Mouse (Mus musculus) retina, embryonic 14.5 days (tissue): ENCODE results near the gene Fam19a1.
A peak's percentile ranks its signal among the peaks of the same experiment; 100 is the strongest.
"Not testable (repeated sequence)": the region's sequence is repeated elsewhere in the genome, so short reads cannot be mapped to it uniquely, and the experiment has no call there.

Experiments
- DNase-seq: peaks from one replicate; pipeline ENCODE4 v3.0.0-alpha.2; 2015; ENCODE audit warnings: low spot score

Fam19a1 gene

DNA sequence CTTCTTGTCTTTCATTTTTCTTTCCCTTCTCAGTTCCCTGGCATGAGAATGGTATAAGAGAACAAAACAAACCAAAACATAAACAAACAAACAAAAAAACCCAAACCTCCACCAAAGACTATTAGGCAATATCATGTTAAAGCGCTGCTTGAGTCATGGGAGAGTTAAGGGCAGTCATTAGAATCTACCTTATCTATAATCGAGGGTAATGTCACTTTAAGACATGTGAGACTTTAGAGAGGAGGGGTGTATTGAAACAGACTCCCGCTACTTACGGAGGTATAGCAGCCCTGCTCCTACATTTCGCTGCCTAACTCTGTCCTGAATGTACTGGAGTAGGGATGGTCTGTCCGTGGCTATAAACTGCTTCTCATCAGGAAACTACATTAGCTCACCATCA is at the start of gene Fam19a1:
Gene Fam19a1 (plus strand): TSS at position 301 of the 400 bp plus-strand sequence.
- DNase-seq, result peak; percentile 18

- no peak for DNase-seq
These were observed 41.9 kb upstream of the Fam19a1 start for GRCm38 (mm10) chr6:96071080-96071479.

DNA sequence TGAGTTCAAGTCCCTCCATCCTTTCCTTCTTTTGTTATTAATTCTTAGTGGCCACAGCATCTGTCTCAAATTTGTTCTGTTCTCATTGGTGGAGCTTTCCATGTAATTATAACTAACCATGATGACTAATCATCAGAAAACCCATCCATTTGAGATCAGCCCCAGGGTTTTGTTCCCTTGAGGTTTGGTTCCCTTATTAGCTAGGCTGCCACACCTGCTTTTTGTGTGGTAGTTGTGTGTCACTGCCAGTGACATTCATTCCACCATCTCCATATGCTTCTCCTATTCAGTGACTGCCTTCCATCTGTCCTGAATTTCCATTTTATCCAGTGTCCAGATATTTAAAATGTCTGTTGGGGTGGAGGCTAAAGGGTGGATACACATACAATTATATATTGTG is 41.4 kb upstream of the Fam19a1 start:
- DNase-seq, result no peak

GRCm38 (mm10) chr6:96089961-96090360 is 23.0 kb upstream of the Fam19a1 start:
- DNase-seq, result no peak

GRCm38 (mm10) chr6:96093716-96094115 is 19.2 kb upstream of the Fam19a1 start:
- DNase-seq, result no peak

DNA sequence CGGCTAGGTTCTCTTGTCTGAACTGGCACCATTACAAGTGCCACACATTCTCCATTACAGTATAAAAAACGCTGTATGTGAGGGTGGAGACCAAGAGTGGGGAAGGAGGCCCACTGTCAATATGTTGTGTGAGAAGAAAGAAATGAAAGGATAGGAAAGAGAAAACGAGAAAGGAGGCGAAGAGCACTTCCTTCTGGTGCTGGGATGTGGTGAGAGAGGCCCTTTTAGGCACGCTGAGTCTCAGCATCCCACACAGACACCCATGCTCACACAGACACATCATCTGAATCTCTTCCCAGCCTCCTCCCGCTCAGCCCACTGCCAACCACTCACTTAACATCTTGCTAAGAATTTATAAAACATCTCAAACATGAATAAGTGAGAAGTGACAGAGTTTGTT is 14.7 kb upstream of the Fam19a1 start:
- DNase-seq, result no peak

DNA sequence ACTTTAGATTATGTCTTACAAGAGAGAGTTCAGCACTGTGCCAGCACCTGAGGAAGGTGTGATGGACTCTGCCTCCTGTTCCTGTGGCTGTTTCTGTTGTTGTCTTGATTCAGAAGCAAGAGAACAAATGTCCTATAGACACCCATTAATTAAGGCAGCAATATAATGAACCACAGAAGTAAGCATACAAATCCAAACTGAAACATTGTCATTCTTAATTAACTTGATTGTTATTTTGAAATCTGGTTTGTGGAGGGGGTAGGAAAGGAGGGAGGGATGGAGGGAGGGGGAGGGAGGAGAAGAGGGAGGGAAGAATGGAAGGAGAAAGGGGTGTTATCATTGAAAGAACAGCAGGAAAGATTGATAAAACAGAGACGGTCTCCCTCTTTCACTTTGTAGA is 1.3 kb upstream of the Fam19a1 start:
- peak; percentile 58 for DNase-seq

- peak; percentile 42 for DNase-seq
These were observed 1.2 kb downstream of the Fam19a1 start for GRCm38 (mm10) chr6:96114151-96114550.

DNA sequence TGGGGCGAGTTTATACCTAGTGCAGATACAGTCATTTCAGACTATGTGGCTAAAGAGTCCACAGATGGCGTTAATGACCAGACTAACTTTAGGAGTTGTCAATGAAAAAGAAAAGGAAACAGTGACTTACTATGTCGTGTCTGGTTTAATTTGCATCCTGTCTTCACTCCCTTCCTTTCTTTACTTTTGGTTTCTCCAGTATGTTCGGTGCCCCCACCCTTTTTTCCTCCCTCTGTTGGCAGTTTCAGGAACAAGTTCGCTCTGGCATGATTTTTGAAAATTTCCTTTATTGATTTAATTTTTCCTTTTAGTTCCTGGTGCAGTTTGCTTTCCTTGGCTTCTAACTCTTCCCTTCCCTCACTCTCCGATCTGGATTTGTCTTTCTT is 3.2 kb downstream of the Fam19a1 start:
- peak; percentile 26 for DNase-seq

DNA sequence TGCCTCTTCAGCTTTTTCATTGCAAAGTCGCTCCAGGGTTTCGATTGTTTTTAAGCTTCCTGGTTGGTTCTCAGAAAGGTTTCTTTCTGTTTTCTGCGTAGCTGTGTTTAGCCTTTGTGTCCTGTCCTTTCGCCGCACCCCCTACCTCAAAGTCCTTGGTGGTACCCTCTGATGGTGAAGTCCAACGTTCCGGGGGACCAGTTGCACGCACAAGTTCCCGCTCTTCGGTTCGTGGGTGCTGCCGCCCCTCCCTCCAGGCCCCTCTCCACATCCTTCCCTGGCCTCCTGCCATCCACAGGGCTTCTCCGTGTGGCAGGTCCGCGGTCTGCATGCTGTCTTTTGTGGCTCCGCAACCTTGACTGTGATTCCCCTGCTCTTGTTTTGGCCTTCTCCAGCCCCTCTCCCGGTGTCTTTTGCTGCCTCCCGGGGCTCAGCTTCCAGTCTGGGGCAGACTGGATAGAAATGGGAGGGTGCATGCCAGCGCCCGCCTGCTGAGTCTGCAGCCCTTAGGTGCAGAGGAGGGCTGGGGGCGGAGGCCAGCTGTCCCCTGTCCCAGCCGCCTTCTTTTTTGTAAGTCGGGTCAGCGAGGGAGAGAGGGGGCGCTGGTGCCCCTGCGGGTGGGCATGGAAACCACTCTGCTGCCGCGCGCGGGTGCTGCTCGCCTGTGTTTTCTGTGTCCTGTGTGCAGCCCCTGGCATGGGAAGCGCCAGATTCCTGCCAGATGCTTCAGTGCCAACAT is 3.7 kb downstream of the Fam19a1 start:
- DNase-seq, result peak; percentile 72

DNA sequence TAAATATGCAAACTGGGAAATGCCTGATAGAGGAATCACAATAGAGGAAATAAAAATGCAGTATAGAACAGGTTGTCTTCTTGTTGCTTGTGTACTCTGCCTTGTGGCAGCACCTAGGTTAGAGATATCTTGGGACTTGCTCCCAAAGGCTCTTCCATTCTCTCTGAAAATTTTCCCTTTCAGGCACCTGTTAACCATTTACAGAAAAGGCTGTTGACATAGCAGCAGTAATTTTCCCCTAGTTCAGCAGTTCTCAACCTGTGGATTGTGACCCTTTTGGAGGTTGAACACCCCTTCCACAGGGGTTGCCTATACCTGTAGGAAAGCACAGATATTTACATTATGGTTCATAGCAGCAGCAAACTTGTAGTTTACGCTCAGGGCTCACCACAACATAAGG is 30.4 kb downstream of the Fam19a1 start:
- DNase-seq, result no peak

DNA sequence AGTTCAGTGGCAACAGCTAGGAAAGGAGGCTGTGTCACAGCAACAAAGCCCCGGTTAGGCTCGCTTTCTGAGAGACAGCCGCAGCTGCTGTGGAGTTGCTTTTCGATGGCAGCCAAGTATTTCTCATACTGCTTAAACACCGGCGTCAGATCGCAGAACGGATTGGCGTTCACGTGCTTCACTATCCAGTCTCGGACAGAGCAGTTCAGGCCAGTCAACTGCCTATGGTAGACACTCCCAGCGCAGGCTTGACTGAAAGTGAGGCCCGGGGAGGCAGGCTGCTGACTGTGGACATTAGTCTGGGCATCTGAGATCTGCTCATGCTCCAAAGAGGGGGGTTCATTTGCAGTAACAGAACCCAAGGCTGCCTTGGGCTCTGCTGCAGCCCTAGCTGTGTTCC is 52.4 kb downstream of the Fam19a1 start:
- DNase-seq, result no peak

- DNase-seq, result no peak
These were observed 52.9 kb downstream of the Fam19a1 start, which contains the start of gene 1700123L14Rik for GRCm38 (mm10) chr6:96165818-96166379. Gene 1700123L14Rik (minus strand): TSS chr6:96166243.

DNA sequence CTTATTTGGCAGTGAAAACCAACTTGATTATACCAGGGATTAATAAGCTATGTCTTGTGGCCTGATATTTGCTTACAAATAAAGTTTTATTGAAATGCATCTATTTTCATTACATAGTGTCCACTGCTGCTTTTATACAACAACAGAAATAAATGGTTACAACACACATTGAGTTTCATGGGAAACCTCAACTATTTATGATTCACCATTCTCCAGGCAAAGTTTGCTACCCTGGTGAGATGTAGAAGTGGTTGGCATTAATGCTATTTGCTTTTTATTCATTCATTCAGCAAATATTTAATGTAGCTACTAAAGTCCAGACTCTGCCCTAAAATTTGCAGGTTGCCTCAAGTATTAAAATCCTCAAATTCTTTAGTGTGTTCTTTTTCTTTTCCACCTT is 54.1 kb downstream of the Fam19a1 start:
- DNase-seq, result no peak

DNA sequence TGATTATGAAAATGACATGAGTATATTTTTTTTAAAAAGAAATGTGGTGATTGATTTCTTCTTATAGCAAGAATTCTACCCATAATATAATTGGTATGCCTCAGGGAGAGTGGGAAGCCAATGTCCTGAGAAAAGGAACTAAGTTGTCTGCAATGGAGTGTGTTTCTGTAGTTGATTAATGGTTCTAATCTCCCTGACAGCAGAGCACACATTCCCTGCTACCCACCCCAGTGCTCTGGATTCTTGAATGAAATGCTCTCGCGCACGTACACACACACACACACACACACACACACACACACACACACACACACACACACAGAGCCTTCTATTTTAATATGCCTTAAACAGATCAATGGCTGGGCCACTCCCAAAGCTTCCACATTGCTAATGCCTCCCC is 60.7 kb downstream of the Fam19a1 start:
- no peak for DNase-seq

DNA sequence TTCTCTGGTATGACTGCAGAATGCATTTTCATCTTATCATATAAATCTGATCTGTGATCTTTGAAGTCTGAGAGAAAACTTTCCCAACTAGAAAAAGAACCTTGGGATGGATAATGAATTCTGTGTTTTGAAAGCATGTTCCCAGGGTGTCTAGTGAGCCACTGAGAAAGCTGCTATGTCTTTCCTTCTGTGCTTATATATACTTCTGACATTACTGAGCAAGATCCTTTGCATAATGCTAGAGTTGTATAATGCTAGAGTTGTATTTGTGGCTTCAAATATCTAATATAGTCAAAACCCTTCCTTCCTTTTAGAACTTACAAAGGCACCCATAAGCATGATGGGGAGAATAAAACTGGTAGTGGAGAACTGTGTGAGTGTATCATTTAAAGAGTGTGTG is 65.6 kb downstream of the Fam19a1 start:
- no peak for DNase-seq

- peak; percentile 78 for DNase-seq
These were observed 70.4 kb downstream of the Fam19a1 start for GRCm38 (mm10) chr6:96183392-96183791.

DNA sequence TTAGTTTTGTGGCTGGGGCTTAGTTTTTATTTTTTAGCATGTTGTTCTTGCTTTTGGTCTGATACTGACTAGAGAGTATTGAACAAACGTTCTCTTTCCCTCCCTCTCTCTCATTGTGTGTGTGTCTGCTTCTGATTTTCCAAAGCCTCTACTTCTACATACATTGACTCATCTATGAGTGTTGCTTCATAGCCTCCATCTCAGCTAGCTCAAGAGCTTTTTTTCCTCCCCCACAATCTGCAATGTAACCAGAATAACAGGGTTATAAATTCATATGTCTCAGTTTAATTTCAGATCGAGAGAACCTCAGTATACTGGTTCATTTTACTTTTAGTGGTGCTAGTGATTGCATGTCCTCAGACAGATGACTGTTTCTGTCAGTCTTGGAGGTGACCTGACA is 73.6 kb downstream of the Fam19a1 start:
- DNase-seq, result no peak

GRCm38 (mm10) chr6:96198991-96199390 is 86.0 kb downstream of the Fam19a1 start:
- DNase-seq, result not testable (repeated sequence)

- no peak for DNase-seq
These were observed 92.4 kb downstream of the Fam19a1 start for GRCm38 (mm10) chr6:96205395-96205794.

DNA sequence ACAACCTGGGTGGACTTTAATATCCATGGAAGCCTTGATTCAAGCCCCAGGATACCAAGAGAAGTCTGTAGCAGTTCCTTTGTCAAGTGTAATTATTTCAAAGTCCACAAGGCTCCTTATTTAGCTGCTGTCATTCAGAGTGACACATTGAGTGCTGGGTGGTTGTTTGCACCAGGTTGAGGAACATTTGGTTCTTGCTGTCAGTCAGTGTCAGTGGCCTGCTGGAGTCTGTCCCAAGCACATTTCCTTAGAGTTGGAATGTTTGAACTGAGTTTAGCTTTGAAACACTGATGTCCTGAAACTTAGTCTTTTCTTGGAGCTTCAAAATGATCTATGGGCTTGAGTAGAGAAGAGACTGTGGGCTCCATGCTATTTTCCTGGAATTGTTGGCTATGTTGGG is 121.9 kb downstream of the Fam19a1 start:
- no peak for DNase-seq

DNA sequence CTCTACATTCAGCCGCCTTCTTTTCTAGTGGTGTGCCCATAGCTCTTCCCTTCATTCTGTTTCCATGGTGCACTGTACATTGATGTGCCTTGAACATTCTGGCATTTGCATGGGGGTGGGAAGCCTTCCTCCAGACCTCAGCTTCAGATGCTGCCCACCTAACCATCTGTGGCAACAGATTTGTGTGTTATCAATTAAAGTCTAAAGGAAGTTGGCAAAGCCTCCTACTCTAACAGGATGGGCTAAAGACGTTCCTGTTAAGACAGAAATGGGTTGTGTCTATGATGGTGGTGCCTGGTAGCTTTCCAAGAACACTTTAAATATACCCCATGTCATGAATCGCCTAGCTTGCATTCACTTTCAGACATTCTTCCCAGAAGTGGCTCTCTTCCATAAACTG is 131.4 kb downstream of the Fam19a1 start:
- no peak for DNase-seq

DNA sequence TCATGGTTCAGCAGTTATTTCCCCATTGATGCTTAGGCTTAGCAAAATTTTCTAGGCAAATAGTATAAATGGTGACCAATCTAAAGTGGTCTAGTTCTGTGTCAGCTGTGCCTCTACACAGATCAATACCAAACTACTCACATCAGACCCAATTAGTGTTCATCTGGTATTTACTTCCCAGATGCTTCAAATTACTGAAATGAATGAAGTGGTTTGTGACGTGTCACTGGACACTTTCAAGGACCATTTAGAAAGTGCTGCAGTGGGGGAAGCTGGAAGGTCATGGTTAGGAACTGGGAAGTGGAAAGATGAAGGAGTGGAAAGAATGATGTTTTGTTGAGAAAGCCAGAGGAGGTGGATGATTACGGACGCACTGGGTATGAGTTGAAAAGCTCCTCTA is 139.0 kb downstream of the Fam19a1 start:
- DNase-seq, result peak; percentile 51

- DNase-seq, result no peak
These were observed 141.9 kb downstream of the Fam19a1 start for GRCm38 (mm10) chr6:96254815-96255214.
